ENCODE assay signal across 14 mouse cellular contexts in genomic region chr13:110665073-110665800, GRCm38 (mm10).
A peak's percentile ranks its signal among the peaks of the same experiment; 100 is the strongest.
DNase-seq lines count a peak whose midpoint lies in the region; ATAC-seq and TF ChIP-seq lines count a peak whose summit lies in the region.
"Had no signal": no experiment of that assay in that cellular context is flagged by ENCODE, and none has a peak within 500 bp of the region (broad histone marks: within the 10 kb centered on the region; RNA-seq: fewer than 3 reads in every experiment).

No protein-coding gene starts in this region.

- intact Hi-C loops in left cerebral cortex, postnatal 36 days (cut with DNase I), result no loop called here

- no peak overlapping the region for H3K4me2 ChIP-seq in lung, postnatal 0 days (replicated peaks; ENCODE audit: low read depth, low read length)
- no peak overlapping the region for H3K4me2 ChIP-seq in hindbrain, embryonic 16.5 days (ENCODE audit: low read length)
- no peak overlapping the region for H3K4me2 ChIP-seq in hindbrain, embryonic 11.5 days (replicated peaks; ENCODE audit: low read depth, low read length)
- H3K4me2 ChIP-seq: heart, embryonic 15.5 days; hindbrain, embryonic 14.5 days; neural tube, embryonic 15.5 days had no signal

- H3K27me3 ChIP-seq in limb, embryonic 10.5 days (ENCODE audit: low read depth, poor library complexity, severe bottlenecking), result no peaks in the 10 kb centered on the region
- no peaks in the 10 kb centered on the region for H3K27me3 ChIP-seq in lung, postnatal 0 days (replicated peaks; ENCODE audit: insufficient read depth, low read length)
- H3K27me3 ChIP-seq in hindbrain, embryonic 16.5 days (replicated peaks; ENCODE audit: control insufficient read depth, insufficient read depth, low read length), result no peaks in the 10 kb centered on the region
- no peaks in the 10 kb centered on the region for H3K27me3 ChIP-seq in hindbrain, embryonic 11.5 days (ENCODE audit: control insufficient read depth, insufficient read depth, low read length)
- H3K27me3 ChIP-seq: heart, embryonic 15.5 days; megakaryocyte, embryonic 14.5 days; neural tube, embryonic 15.5 days had no signal

- H3K27ac ChIP-seq in limb, embryonic 10.5 days, result no peak overlapping the region
- no peak overlapping the region for H3K27ac ChIP-seq in lung, postnatal 0 days (ENCODE audit: low read length)
- H3K27ac ChIP-seq in hindbrain, embryonic 16.5 days (ENCODE audit: low read depth, low read length), result no peak overlapping the region
- no peak overlapping the region for H3K27ac ChIP-seq in hindbrain, embryonic 11.5 days (ENCODE audit: low read depth, low read length)
- H3K27ac ChIP-seq: heart, embryonic 15.5 days; hindbrain, embryonic 14.5 days; neural tube, embryonic 15.5 days had no signal

- no peak overlapping the region for H3K9ac ChIP-seq in lung, postnatal 0 days (replicated peaks; ENCODE audit: low read depth)
- H3K9ac ChIP-seq in hindbrain, embryonic 16.5 days (ENCODE audit: low read depth, low read length), result no peak overlapping the region
- H3K9ac ChIP-seq in hindbrain, embryonic 11.5 days (ENCODE audit: low read depth, low read length), result no peak overlapping the region
- H3K9ac ChIP-seq: heart, embryonic 15.5 days; hindbrain, embryonic 14.5 days; neural tube, embryonic 15.5 days had no signal

- H3K36me3 ChIP-seq in limb, embryonic 10.5 days, result no peaks in the 10 kb centered on the region
- H3K36me3 ChIP-seq in lung, postnatal 0 days (ENCODE audit: insufficient read depth, low read length), result no peaks in the 10 kb centered on the region
- no peaks in the 10 kb centered on the region for H3K36me3 ChIP-seq in hindbrain, embryonic 16.5 days (ENCODE audit: control insufficient read depth, insufficient read depth, low read length)
- H3K36me3 ChIP-seq in hindbrain, embryonic 11.5 days (ENCODE audit: control insufficient read depth, insufficient read depth, low read length), result no peaks in the 10 kb centered on the region
- H3K36me3 ChIP-seq: heart, embryonic 15.5 days; neural tube, embryonic 15.5 days had no signal

- peaks cover 32% of the 10 kb centered on the region for H3K4me1 ChIP-seq in limb, embryonic 10.5 days
- H3K4me1 ChIP-seq in lung, postnatal 0 days (ENCODE audit: insufficient read depth, low read depth, low read length), result no peaks in the 10 kb centered on the region
- H3K4me1 ChIP-seq in hindbrain, embryonic 16.5 days (ENCODE audit: control insufficient read depth, insufficient read depth, low read depth, low read length), result no peaks in the 10 kb centered on the region
- no peaks in the 10 kb centered on the region for H3K4me1 ChIP-seq in hindbrain, embryonic 11.5 days (replicated peaks; ENCODE audit: control insufficient read depth, insufficient read depth, low read length)
- H3K4me1 ChIP-seq: heart, embryonic 15.5 days; megakaryocyte, embryonic 14.5 days; neural tube, embryonic 15.5 days had no signal

- WGBS in limb, embryonic 10.5 days, result 12% methylated on average over 2 of the region's 2 CpGs
- 39% methylated on average over 2 of the region's 2 CpGs for WGBS in lung, postnatal 0 days
- WGBS in hindbrain, embryonic 16.5 days, result 62% methylated on average over 2 of the region's 2 CpGs
- 53% methylated on average over 2 of the region's 2 CpGs for WGBS in hindbrain, embryonic 11.5 days

- no peaks in the 10 kb centered on the region for H3K9me3 ChIP-seq in limb, embryonic 10.5 days (replicated peaks)
- no peaks in the 10 kb centered on the region for H3K9me3 ChIP-seq in lung, postnatal 0 days (ENCODE audit: low read length)
- no peaks in the 10 kb centered on the region for H3K9me3 ChIP-seq in hindbrain, embryonic 16.5 days (ENCODE audit: control insufficient read depth, low read length)
- H3K9me3 ChIP-seq in hindbrain, embryonic 11.5 days (ENCODE audit: control insufficient read depth, low read length), result no peaks in the 10 kb centered on the region
- H3K9me3 ChIP-seq: heart, embryonic 15.5 days; megakaryocyte, embryonic 14.5 days; neural tube, embryonic 15.5 days had no signal

- peak; percentile 21 to 69 for DNase-seq in lung, adult 18-20 months
- no peak for DNase-seq in lung, postnatal 10 days
- peak; percentile 38 for DNase-seq in limb, embryonic 10.5 days (ENCODE audit: low spot score)
- peak; percentile 59 for DNase-seq in lung, postnatal 0 days (ENCODE audit: low spot score)
- DNase-seq in hindbrain, embryonic 11.5 days (ENCODE audit: low spot score), result no peak
- no peak for DNase-seq in left cerebral cortex, postnatal 36 days (ENCODE audit: low spot score in 2 of 2)
- DNase-seq: cerebellum, adult 18-20 months; layer of hippocampus, postnatal 36 days; retina, postnatal 1 day had no signal

- TF ChIP-seq EP300 in lung, postnatal 0 days (IDR thresholded peaks at IDR 0.05), result no peak; the same call in 1 of the 2 replicates

- H3K4me3 ChIP-seq in limb, embryonic 10.5 days, result no peak overlapping the region
- no peak overlapping the region for H3K4me3 ChIP-seq in lung, postnatal 0 days (ENCODE audit: low read depth, low read length)
- H3K4me3 ChIP-seq in hindbrain, embryonic 16.5 days (ENCODE audit: low read length), result no peak overlapping the region
- no peak overlapping the region for H3K4me3 ChIP-seq in hindbrain, embryonic 11.5 days (ENCODE audit: low read depth, low read length)
- H3K4me3 ChIP-seq: heart, embryonic 15.5 days; megakaryocyte, embryonic 14.5 days; neural tube, embryonic 15.5 days had no signal

- no peak for TF ChIP-seq CTCF in lung, postnatal 0 days (IDR thresholded peaks at IDR 0.05)

- peak; percentile 62 for ATAC-seq in lung, postnatal 0 days
- no peak for ATAC-seq in hindbrain, embryonic 16.5 days
- no peak for ATAC-seq in hindbrain, embryonic 11.5 days (ENCODE audit: low FRiP score)

Comparison
In these comparisons a context has a peak if more than half of its experiments do, and no peak if none do; other contexts are left out.
1. DNase-seq: peak in lung, adult 18-20 months (2 of 2), limb, embryonic 10.5 days (single experiment) and lung, postnatal 0 days (single experiment); none in lung, postnatal 10 days (single experiment), hindbrain, embryonic 11.5 days (single experiment) and left cerebral cortex, postnatal 36 days (0 of 2).